Mouse (Mus musculus) megakaryocyte, embryonic 14.5 days (primary cell): ENCODE measurements around the gene Dnah2.

Experiments
- FLI1 ChIP-seq: IDR thresholded peaks from 2 replicates; pipeline ENCODE4 v1.6.1; 2012; ENCODE audit warnings: low read length, inconsistent platforms, mixed read lengths
- GATA1 ChIP-seq: IDR thresholded peaks from 3 replicates; pipeline ENCODE4 v1.6.1; 2012; ENCODE audit warnings: mixed read lengths, low read length, inconsistent platforms, borderline replicate concordance

DNA sequence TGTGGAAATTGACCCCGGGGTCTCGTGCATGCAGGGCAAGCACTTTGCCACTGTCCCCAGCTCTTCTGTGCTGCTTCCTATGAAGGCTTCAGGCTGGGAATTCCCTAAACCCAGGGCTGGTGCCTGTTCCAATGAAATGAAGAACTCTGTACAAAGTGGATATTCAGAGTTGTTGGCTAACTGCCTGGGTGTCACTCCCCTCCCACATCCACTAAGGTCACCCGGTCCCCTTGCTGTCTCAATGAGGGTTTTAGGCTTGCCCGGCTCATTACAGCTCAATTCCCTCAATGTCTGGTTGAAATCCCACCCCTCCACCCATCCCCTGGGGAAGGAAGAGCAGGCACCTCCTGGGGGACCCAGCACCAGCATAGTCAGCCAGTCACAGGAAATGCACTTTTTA, 28.9 kb downstream of the Dnah2 start:
- TF ChIP-seq GATA1 (no peak), FLI1 (no peak)
